Mouse (Mus musculus): ENCODE data around the gene Tceanc2.

- TF ChIP-seq GABPA (IDR thresholded peaks at IDR 0.05; ENCODE audit: insufficient replicate concordance, low read depth, low read length), result no peak
- no peak for TF ChIP-seq CTCF (conservative IDR thresholded peaks at IDR 0.05 in 1 of 2, IDR thresholded peaks at IDR 0.05 in 1 of 2; ENCODE audit: low read depth in 2 of 2, low read length in 2 of 2)
- TF ChIP-seq CHD2 (IDR thresholded peaks at IDR 0.05; ENCODE audit: low read length), result no peak
- TF ChIP-seq NRF1 (IDR thresholded peaks at IDR 0.05; ENCODE audit: low read depth, low read length), result no peak
- TF ChIP-seq RCOR1 (conservative IDR thresholded peaks at IDR 0.05; ENCODE audit: low read depth, low read length), result no peak
- no peak for TF ChIP-seq CHD1 (IDR thresholded peaks at IDR 0.05; ENCODE audit: low read depth, low read length)
- no peak for TF ChIP-seq KAT2A (IDR thresholded peaks at IDR 0.05; ENCODE audit: insufficient replicate concordance, low read length)
- no peak for TF ChIP-seq BHLHE40 (IDR thresholded peaks at IDR 0.05; ENCODE audit: low read depth, low read length)
- no peak for TF ChIP-seq EP300 (IDR thresholded peaks at IDR 0.05; ENCODE audit: low read length)
- TF ChIP-seq TCF12 (IDR thresholded peaks at IDR 0.05; ENCODE audit: low read depth, low read length), result no peak
- no peak for TF ChIP-seq TBP (conservative IDR thresholded peaks at IDR 0.05; ENCODE audit: low read depth, low read length)
- TF ChIP-seq POLR2AphosphoS2 (IDR thresholded peaks at IDR 0.05; ENCODE audit: low read depth, low read length), result no peak
- TF ChIP-seq SMC3 (IDR thresholded peaks at IDR 0.05; ENCODE audit: low read depth, low read length), result no peak
- no peak for TF ChIP-seq POLR2A (IDR thresholded peaks at IDR 0.05; ENCODE audit: low read depth, low read length)
Measured at GRCm38 (mm10) chr4:107210483-107211097, 31.7 kb upstream of the Tceanc2 start.

Measured in CH12.LX (cell line).